Mouse (Mus musculus): ENCODE measurements around the gene Notch1.

DNA sequence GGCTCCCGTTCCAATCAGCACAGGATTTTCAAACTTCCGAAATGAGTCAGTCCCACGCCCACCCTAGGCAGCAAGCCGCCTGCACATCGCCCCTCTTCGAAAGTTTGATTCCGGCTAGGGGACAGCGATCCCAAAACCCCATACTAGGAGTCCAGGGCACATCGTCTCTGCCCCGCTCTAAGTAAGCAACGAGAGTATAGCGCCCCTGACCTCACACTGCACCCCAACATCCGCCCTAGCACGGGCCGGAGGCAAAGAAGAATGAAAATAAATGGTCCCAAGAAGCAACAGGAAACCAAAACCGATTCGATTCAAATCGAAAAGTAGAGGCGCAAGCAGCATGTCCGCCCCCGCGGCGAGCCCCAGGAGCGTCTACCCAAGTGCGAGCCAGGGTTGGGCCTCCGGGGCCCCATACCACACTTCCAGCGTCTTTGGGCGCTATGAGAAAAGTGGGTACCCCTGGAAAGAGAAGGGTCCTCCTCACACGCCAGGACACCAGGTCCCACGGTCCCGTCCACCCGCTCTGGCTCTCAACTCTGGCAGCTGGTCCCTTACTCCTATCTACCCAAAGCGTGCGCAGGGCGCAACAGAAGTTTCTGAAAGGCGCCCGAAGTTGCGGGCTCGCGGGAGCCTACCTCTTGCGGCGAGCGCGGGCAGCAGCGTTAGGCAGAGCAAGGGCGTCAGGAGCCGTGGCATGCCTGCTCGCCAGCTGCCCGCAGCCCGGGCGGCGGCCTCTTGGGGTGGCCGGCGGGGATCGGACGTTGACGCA is 13.4 kb downstream of the Notch1 start:
- TF ChIP-seq CTCF (IDR thresholded peaks at IDR 0.05) (no peak; the same call in 1 of the 2 replicates), EP300 (IDR thresholded peaks at IDR 0.05) (no peak)

Measured in lung, postnatal 0 days (tissue).